Mouse (Mus musculus) MEL (cell line): ENCODE results near the gene Gramd4. TPM values are rescaled to one million over a fixed set of nuclear protein-coding genes. Genes with fewer than 3 reads are reported as not detected.

Experiments
- DNase-seq: peaks from one replicate; pipeline ENCODE4 v3.0.0; 2011; ENCODE audit warnings: low read depth, low spot score
- H3K27ac ChIP-seq: 2 replicates; pipeline ENCODE4 v1.5.1; 2012; ENCODE audit warnings: low read depth, mild to moderate bottlenecking, control low read depth, low read length, moderate library complexity; ENCODE audit not compliant: control insufficient read depth
- H3K27me3 ChIP-seq, 2 experiments: fragments of 150-350 bp in 1 of 2; sonication (generic) in 1 of 2; 2 replicates each; pipeline ENCODE4 v1.6.1; 2012; ENCODE audit warnings: low read length in 2 of 2, mild to moderate bottlenecking in 2 of 2, improper control_type of control experiment in 1 of 2, moderate library complexity in 1 of 2; ENCODE audit not compliant: insufficient read depth in 2 of 2, control insufficient read depth in 1 of 2
- H3K36me3 ChIP-seq, 2 experiments: 2 replicates each; pipeline ENCODE4 v1.6.1; 2012 to 2014; ENCODE audit warnings: low read length in 2 of 2, improper control_type of control experiment in 1 of 2, inconsistent platforms in 1 of 2, mild to moderate bottlenecking in 1 of 2; ENCODE audit not compliant: insufficient read depth in 2 of 2, control insufficient read depth in 1 of 2
- H3K4me1 ChIP-seq, 2 experiments: fragments of 150-350 bp in 1 of 2; sonication (generic) in 1 of 2; 2 replicates each; pipeline ENCODE4 v1.6.1; 2012; ENCODE audit warnings: low read length in 2 of 2, improper control_type of control experiment in 1 of 2, mild to moderate bottlenecking in 1 of 2; ENCODE audit not compliant: insufficient read depth in 2 of 2, control insufficient read depth in 1 of 2
- H3K4me3 ChIP-seq, 2 experiments: fragments of 150-350 bp in 1 of 2; sonication (generic) in 1 of 2; 2 replicates each; pipeline ENCODE4 v1.5.1; 2012; ENCODE audit warnings: low read depth in 2 of 2, low read length in 2 of 2, mild to moderate bottlenecking in 2 of 2, moderate library complexity in 2 of 2, control low read depth in 1 of 2, improper control_type of control experiment in 1 of 2; ENCODE audit not compliant: control insufficient read depth in 1 of 2, insufficient read depth in 1 of 2
- H3K79me2 ChIP-seq: 2 replicates; pipeline ENCODE4 v1.6.1; 2012; ENCODE audit warnings: mild to moderate bottlenecking, low read length, moderate library complexity; ENCODE audit not compliant: control insufficient read depth, poor library complexity, insufficient read depth
- H3K9ac ChIP-seq: 2 replicates; pipeline ENCODE4 v1.6.1; 2012; ENCODE audit warnings: low read depth, mild to moderate bottlenecking, control low read depth, low read length, moderate library complexity; ENCODE audit not compliant: control insufficient read depth, poor library complexity, severe bottlenecking
- H3K9me3 ChIP-seq: fragments of 150-350 bp; sonication (generic); replicated peaks from 2 replicates; pipeline ENCODE4 v1.6.1; 2012; ENCODE audit warnings: mild to moderate bottlenecking, low read length, improper control_type of control experiment, moderate library complexity; ENCODE audit not compliant: insufficient read depth
- CTCF ChIP-seq, 3 experiments: IDR thresholded peaks in 2 of 3; conservative IDR thresholded peaks in 1 of 3; 2 replicates each; pipeline ENCODE4 v1.5.1; 2011 to 2012; ENCODE audit warnings: low read length in 3 of 3, low read depth in 2 of 3, mild to moderate bottlenecking in 2 of 3, improper control_type of control experiment in 1 of 3, inconsistent platforms in 1 of 3, mixed read lengths in 1 of 3, moderate library complexity in 1 of 3; ENCODE audit not compliant: control insufficient read depth in 1 of 3, insufficient read depth in 1 of 3, poor library complexity in 1 of 3, severe bottlenecking in 1 of 3
- ETS1 ChIP-seq: IDR thresholded peaks from 2 replicates; pipeline ENCODE4 v1.6.1; 2012; ENCODE audit warnings: low read depth, mild to moderate bottlenecking, inconsistent platforms, low read length, improper control_type of control experiment, moderate library complexity
- GABPA ChIP-seq: IDR thresholded peaks from 2 replicates; pipeline ENCODE4 v1.6.1; 2012; ENCODE audit warnings: low read depth, mild to moderate bottlenecking, inconsistent platforms, low read length, improper control_type of control experiment, moderate library complexity
- HCFC1 ChIP-seq: IDR thresholded peaks from 2 replicates; pipeline ENCODE4 v1.6.1; 2012; ENCODE audit warnings: low read depth, mild to moderate bottlenecking, inconsistent platforms, low read length, improper control_type of control experiment, moderate library complexity
- KAT2A ChIP-seq: conservative IDR thresholded peaks from 2 replicates; pipeline ENCODE4 v1.6.1; 2012; ENCODE audit warnings: low read depth, low read length, improper control_type of control experiment, inconsistent platforms
- MXI1 ChIP-seq: IDR thresholded peaks from 2 replicates; pipeline ENCODE4 v1.6.1; 2011; ENCODE audit warnings: mild to moderate bottlenecking, low read depth, low read length, improper control_type of control experiment
- NELFE ChIP-seq: IDR thresholded peaks from 2 replicates; pipeline ENCODE4 v1.6.1; 2011; ENCODE audit warnings: low read depth, low read length, improper control_type of control experiment
- POLR2A ChIP-seq, 2 experiments: IDR thresholded peaks; 2 replicates each; pipeline ENCODE4 v1.6.1; 2011 to 2012; ENCODE audit warnings: low read length in 2 of 2, mild to moderate bottlenecking in 2 of 2, control low read depth in 1 of 2, improper control_type of control experiment in 1 of 2, low read depth in 1 of 2, moderate library complexity in 1 of 2; ENCODE audit not compliant: control insufficient read depth in 1 of 2, insufficient read depth in 1 of 2, poor library complexity in 1 of 2
- RAD21 ChIP-seq: IDR thresholded peaks from 2 replicates; pipeline ENCODE4 v1.6.1; 2011; ENCODE audit warnings: mild to moderate bottlenecking, low read depth, low read length, improper control_type of control experiment
- SMC3 ChIP-seq: IDR thresholded peaks from 2 replicates; pipeline ENCODE4 v1.6.1; 2011; ENCODE audit warnings: low read depth, low read length, improper control_type of control experiment
- TAL1 ChIP-seq: IDR thresholded peaks from 2 replicates; pipeline ENCODE4 v1.6.1; 2012; ENCODE audit warnings: mild to moderate bottlenecking, inconsistent platforms, low read length, moderate library complexity, mixed read lengths
- TBP ChIP-seq: IDR thresholded peaks from 2 replicates; pipeline ENCODE4 v1.8.0; 2011; ENCODE audit warnings: low read depth, low read length, improper control_type of control experiment
- UBTF ChIP-seq: IDR thresholded peaks from 2 replicates; pipeline ENCODE4 v1.6.1; 2012; ENCODE audit warnings: low read depth, mild to moderate bottlenecking, inconsistent platforms, low read length, improper control_type of control experiment, moderate library complexity, borderline replicate concordance; ENCODE audit not compliant: insufficient read depth
- USF1 ChIP-seq: IDR thresholded peaks from 2 replicates; pipeline ENCODE4 v1.6.1; 2014; ENCODE audit warnings: low read depth, mild to moderate bottlenecking, inconsistent platforms, low read length, improper control_type of control experiment, moderate library complexity
- USF2 ChIP-seq, 2 experiments: IDR thresholded peaks; 2 replicates each; pipeline ENCODE4 v1.6.1; 2011 to 2012; ENCODE audit warnings: improper control_type of control experiment in 2 of 2, low read length in 2 of 2, borderline replicate concordance in 1 of 2, inconsistent platforms in 1 of 2, low read depth in 1 of 2, mild to moderate bottlenecking in 1 of 2; ENCODE audit not compliant: insufficient read depth in 1 of 2
- ZMIZ1 ChIP-seq: IDR thresholded peaks from 2 replicates; pipeline ENCODE4 v1.6.1; 2012; ENCODE audit warnings: low read depth, mild to moderate bottlenecking, inconsistent platforms, low read length, improper control_type of control experiment, moderate library complexity
- ZNF384 ChIP-seq: IDR thresholded peaks from 2 replicates; pipeline ENCODE4 v1.6.1; 2012; ENCODE audit warnings: low read depth, mild to moderate bottlenecking, inconsistent platforms, low read length, improper control_type of control experiment
- polyA plus RNA-seq, 2 experiments: library from polyadenylated mRNA; stranded (reverse) in 1 of 2; unstranded in 1 of 2; fragments of >175 nt in 1 of 2; fragments of >200 nt in 1 of 2; gene quantifications; 2 replicates each; pipeline versions ENCODE4 v1.2.1 to v1.2.4; 2012; ENCODE audit warnings: low replicate concordance in 2 of 2, low read depth in 1 of 2; ENCODE audit not compliant: insufficient read length in 2 of 2, insufficient read depth in 1 of 2, missing spikeins in 1 of 2
- total RNA-seq: library from RNA; depleted of rRNA; stranded (reverse); fragments of 300-350 nt; gene quantifications from 2 replicates; pipeline ENCODE4 v1.2.3, GENCODE M21; 2012

The Gramd4 gene
- total and polyA plus RNA-seq, 3 experiments, result 35.2 to 43.1 (median 38.0) TPM

DNA sequence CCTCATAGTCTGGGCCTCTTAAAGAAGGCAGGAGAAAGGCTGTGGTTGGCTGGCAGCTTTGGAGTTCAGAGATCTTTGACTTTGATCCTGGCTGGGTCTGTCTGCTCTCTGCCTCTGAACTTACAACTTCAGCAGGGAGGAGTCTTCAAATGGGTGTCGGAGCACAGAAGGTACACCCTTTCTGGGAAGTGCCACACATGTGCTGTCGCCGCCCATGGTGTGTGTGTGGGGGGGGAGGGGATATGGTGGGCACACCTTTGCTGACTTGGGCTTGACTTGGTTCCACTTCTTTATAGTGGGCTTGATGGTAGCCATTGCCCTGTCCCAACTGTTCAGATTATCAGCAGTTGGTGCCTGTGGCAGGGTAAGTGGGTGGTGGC is 7.3 kb downstream of the Gramd4 start:
- peaks cover 4 to 64% of the 10 kb centered on the region in 2 experiments for H3K4me1 ChIP-seq
- H3K27me3 ChIP-seq, result no peaks in the 10 kb centered on the region
- H3K27ac ChIP-seq, result no peak overlapping the region; the same call in 1 of the 2 replicates
- DNase-seq, result no peak
- H3K4me3 ChIP-seq, result no peak overlapping the region
- peaks cover 87% of the 10 kb centered on the region for H3K79me2 ChIP-seq
- H3K9ac ChIP-seq, result no peak overlapping the region
- H3K36me3 ChIP-seq, result peaks cover 0 to 51% of the 10 kb centered on the region in 2 experiments; a peak in 2 of 4 replicates
- TF ChIP-seq KAT2A (no peak), MXI1 (no peak), ETS1 (no peak), POLR2A (IDR thresholded peaks at IDR 0.05; ENCODE audit: control insufficient read depth in 1 of 2, insufficient read depth in 1 of 2, low read depth in 1 of 2, low read length in 2 of 2, poor library complexity in 1 of 2) (no peak), ZMIZ1 (no peak), GABPA (no peak), UBTF (no peak), NELFE (no peak), ZNF384 (no peak), RAD21 (no peak), SMC3 (no peak), HCFC1 (no peak), USF2 (IDR thresholded peaks at IDR 0.05; ENCODE audit: borderline replicate concordance in 1 of 2, insufficient read depth in 1 of 2, low read depth in 1 of 2, low read length in 2 of 2) (no peak), CTCF (IDR thresholded peaks at IDR 0.05 in 2 of 3, conservative IDR thresholded peaks at IDR 0.05 in 1 of 3; ENCODE audit: control insufficient read depth in 1 of 3, insufficient read depth in 1 of 3, low read depth in 2 of 3, low read length in 3 of 3, poor library complexity in 1 of 3, severe bottlenecking in 1 of 3) (no peak), TAL1 (no peak)
- H3K9me3 ChIP-seq, result no peaks in the 10 kb centered on the region

DNA sequence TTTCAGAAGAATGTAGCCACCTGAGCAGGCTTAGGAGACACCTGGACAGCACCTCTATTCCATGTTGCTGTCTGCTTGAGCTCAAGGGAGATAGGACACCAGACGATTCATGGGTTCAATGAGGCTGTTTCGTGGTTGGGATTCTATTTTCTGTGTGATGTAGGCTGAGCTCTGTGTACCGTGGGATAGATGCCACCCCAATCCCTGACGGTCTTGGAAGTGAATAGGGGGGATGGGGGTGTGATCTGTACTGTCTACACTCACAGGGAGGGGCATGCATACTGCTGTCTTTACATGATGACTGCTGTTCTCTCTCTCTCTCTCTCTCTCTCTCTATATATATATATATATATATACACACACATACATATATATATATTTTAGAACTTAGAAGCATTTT is 7.9 kb downstream of the Gramd4 start:
- Histone ChIP-seq H3K36me3 (peaks cover 0 to 48% of the 10 kb centered on the region in 2 experiments; a peak in 2 of 4 replicates), H3K79me2 (peaks cover 84% of the 10 kb centered on the region), H3K9ac (no peak overlapping the region), H3K4me1 (peaks cover 1 to 59% of the 10 kb centered on the region in 2 experiments), H3K9me3 (no peaks in the 10 kb centered on the region), H3K27ac (peak overlapping the region; percentile 5; the same call in 1 of the 2 replicates), H3K27me3 (no peaks in the 10 kb centered on the region), H3K4me3 (no peak overlapping the region)
- DNase-seq, result no peak
- TF ChIP-seq ETS1, result no peak
- no peak for TF ChIP-seq ZMIZ1
- no peak for TF ChIP-seq GABPA
- no peak for TF ChIP-seq USF1
- no peak for TF ChIP-seq RAD21
- TF ChIP-seq TBP, result no peak
